Mouse (Mus musculus) stomach, embryonic 14.5 days (tissue): Measurements from ENCODE around the gene Map4k4. TPM values are rescaled to one million over a fixed set of nuclear protein-coding genes. Genes with fewer than 3 reads are reported as not detected.

Source experiments
- ATAC-seq: fragments of 200-750 bp; cut with Nextera tagmentation; 2 replicates; pipeline ENCODE4 v1.8.0; 2017; ENCODE audit warnings: low read depth, moderate TSS enrichment; ENCODE audit not compliant: insufficient number of reproducible peaks, insufficient read depth, low FRiP score
- H3K27ac ChIP-seq: fragments of 300-500 bp; sonication (generic); 2 replicates; pipeline ENCODE4 v1.5.1; 2014; ENCODE audit warnings: mild to moderate bottlenecking, low read length, moderate library complexity, mixed read lengths
- H3K27me3 ChIP-seq: fragments of 300-500 bp; sonication (generic); 2 replicates; pipeline ENCODE4 v1.6.1; 2014; ENCODE audit warnings: low read length, control low read depth, mixed read lengths; ENCODE audit not compliant: control insufficient read depth, insufficient read depth
- H3K36me3 ChIP-seq: fragments of 300-500 bp; sonication (generic); 2 replicates; pipeline ENCODE4 v1.6.1; 2014; ENCODE audit warnings: mild to moderate bottlenecking, control low read depth, low read length, moderate library complexity, mixed read lengths; ENCODE audit not compliant: control insufficient read depth, insufficient read depth
- H3K4me1 ChIP-seq: fragments of 300-500 bp; sonication (generic); 2 replicates; pipeline ENCODE4 v1.6.1; 2014; ENCODE audit warnings: low read length, control low read depth, mixed read lengths; ENCODE audit not compliant: control insufficient read depth, insufficient read depth
- H3K4me2 ChIP-seq: fragments of 300-500 bp; sonication (generic); replicated peaks from 2 replicates; pipeline ENCODE4 v1.6.1; 2014; ENCODE audit warnings: low read depth, low read length, control low read depth
- H3K4me3 ChIP-seq: fragments of 300-500 bp; sonication (generic); 2 replicates; pipeline ENCODE4 v1.5.1; 2014; ENCODE audit warnings: low read depth, low read length, control low read depth
- H3K9ac ChIP-seq: fragments of 300-500 bp; sonication (generic); replicated peaks from 2 replicates; pipeline ENCODE4 v1.6.1; 2014; ENCODE audit warnings: low read depth, mild to moderate bottlenecking, control low read depth, low read length, moderate library complexity, mixed read lengths
- H3K9me3 ChIP-seq: fragments of 300-500 bp; sonication (generic); 2 replicates; pipeline ENCODE4 v1.6.1; 2016; ENCODE audit warnings: low read depth, low read length, control low read depth; ENCODE audit not compliant: control insufficient read depth
- WGBS: fragments of 180-500 bp; shearing (Covaris S2); extraction: QIAGEN DNeasy Blood & Tissue Kit; methylation state at CpG from one replicate; pipeline ENCODE4 v1.1.7; 2014; 5-methylcytosine and 5-hydroxymethylcytosine counted together
- polyA plus RNA-seq: library from polyadenylated mRNA; unstranded; fragments of >200 nt; fragmentation: Nextera tagmentation; extraction: Ambion mirVana; gene quantifications from 2 replicates; pipeline ENCODE4 v1.2.1, GENCODE M21; 2014

Gene Map4k4
- polyA plus RNA-seq, 1 experiment from 2014 or later: 42.6 TPM

DNA sequence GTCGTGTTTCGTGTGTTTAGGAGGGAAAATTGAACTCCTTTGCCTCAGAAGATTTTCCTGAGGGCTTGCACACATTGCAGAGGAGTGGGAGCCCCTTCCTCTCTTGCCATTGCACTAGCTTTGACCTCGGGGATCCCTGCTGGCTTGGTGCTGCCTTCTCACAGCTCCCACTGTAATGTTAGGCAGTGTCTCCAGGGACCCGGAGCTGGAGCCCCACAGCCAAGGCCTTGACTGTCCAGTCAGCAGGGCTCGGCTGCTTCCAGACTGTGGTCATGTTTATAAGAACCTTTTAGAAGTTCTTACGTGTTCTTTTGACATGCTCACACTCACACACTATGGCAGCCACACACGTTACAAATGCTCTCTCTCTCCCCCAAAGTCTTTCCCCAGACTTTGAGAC is 93.2 kb downstream of the Map4k4 start:
- Histone ChIP-seq H3K4me1 (no peaks in the 10 kb centered on the region), H3K27ac (peak overlapping the region; percentile 6; the same call in 1 of the 2 replicates), H3K9me3 (no peaks in the 10 kb centered on the region), H3K4me2 (no peak overlapping the region), H3K36me3 (peaks cover 86% of the 10 kb centered on the region), H3K4me3 (no peak overlapping the region), H3K27me3 (no peaks in the 10 kb centered on the region), H3K9ac (no peak overlapping the region)
- ATAC-seq: no peak
- WGBS: 85% methylated on average over 7 of the region's 7 CpGs

DNA sequence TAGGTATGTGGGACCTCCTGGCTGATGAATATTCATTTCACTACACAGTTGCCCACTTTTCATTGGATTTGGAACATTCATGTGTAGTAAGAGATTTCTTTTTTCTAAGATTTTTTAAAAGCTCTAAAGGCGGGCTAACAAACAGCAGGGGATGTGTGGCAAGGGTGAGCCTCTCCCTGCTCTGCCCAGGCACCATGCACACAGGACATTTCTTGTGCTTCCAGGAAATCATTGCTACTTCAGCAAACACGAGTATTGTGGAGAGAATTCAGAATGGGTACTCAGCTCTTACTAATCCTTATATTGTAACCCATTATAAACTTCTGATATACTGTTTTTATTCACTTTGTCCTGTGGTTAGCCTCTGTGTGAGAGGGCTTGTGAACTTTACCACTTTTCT is 94.9 kb downstream of the Map4k4 start:
- Histone ChIP-seq H3K36me3 (peaks cover 81% of the 10 kb centered on the region), H3K27me3 (no peaks in the 10 kb centered on the region), H3K4me2 (no peak overlapping the region), H3K9ac (no peak overlapping the region), H3K9me3 (no peaks in the 10 kb centered on the region), H3K27ac (no peak overlapping the region), H3K4me1 (no peaks in the 10 kb centered on the region), H3K4me3 (no peak overlapping the region)
- no peak for ATAC-seq
- 90% methylated on average over 2 of the region's 2 CpGs for WGBS

GRCm38 (mm10) chr1:40000476-40000875 is 99.8 kb downstream of the Map4k4 start:
- no peak overlapping the region for H3K4me3 ChIP-seq
- no peak overlapping the region for H3K4me2 ChIP-seq
- H3K4me1 ChIP-seq: no peaks in the 10 kb centered on the region
- peaks cover 79% of the 10 kb centered on the region for H3K36me3 ChIP-seq
- ATAC-seq: no peak
- 77% methylated on average over 16 of the region's 16 CpGs for WGBS
- H3K9me3 ChIP-seq: no peaks in the 10 kb centered on the region
- H3K27ac ChIP-seq: no peak overlapping the region
- H3K9ac ChIP-seq: no peak overlapping the region
- no peaks in the 10 kb centered on the region for H3K27me3 ChIP-seq

- no peak for ATAC-seq
Observed at GRCm38 (mm10) chr1:40000899-40001298, 100.2 kb downstream of the Map4k4 start.

GRCm38 (mm10) chr1:40002129-40002727 is 101.5 kb downstream of the Map4k4 start:
- H3K9me3 ChIP-seq: no peaks in the 10 kb centered on the region
- no peak overlapping the region for H3K9ac ChIP-seq
- H3K27me3 ChIP-seq: no peaks in the 10 kb centered on the region
- WGBS: 73% methylated on average over 4 of the region's 4 CpGs
- H3K27ac ChIP-seq: no peak overlapping the region
- no peak overlapping the region for H3K4me3 ChIP-seq
- no peak overlapping the region for H3K4me2 ChIP-seq
- H3K4me1 ChIP-seq: no peaks in the 10 kb centered on the region
- peaks cover 80% of the 10 kb centered on the region for H3K36me3 ChIP-seq
- no peak for ATAC-seq

More at GRCm38 (mm10) chr1:40000899-40001298, 100.2 kb downstream of the Map4k4 start:
- Histone ChIP-seq H3K36me3 (peaks cover 79% of the 10 kb centered on the region), H3K27me3 (no peaks in the 10 kb centered on the region), H3K9me3 (no peaks in the 10 kb centered on the region), H3K27ac (no peak overlapping the region), H3K9ac (no peak overlapping the region), H3K4me1 (no peaks in the 10 kb centered on the region), H3K4me2 (no peak overlapping the region), H3K4me3 (no peak overlapping the region)
- 75% methylated on average over 5 of the region's 5 CpGs for WGBS

- Histone ChIP-seq H3K9me3 (no peaks in the 10 kb centered on the region), H3K4me2 (no peak overlapping the region), H3K36me3 (peaks cover 82% of the 10 kb centered on the region), H3K4me3 (no peak overlapping the region), H3K27ac (no peak overlapping the region), H3K27me3 (no peaks in the 10 kb centered on the region), H3K9ac (no peak overlapping the region), H3K4me1 (no peaks in the 10 kb centered on the region)
- WGBS: 94% methylated on average over 4 of the region's 4 CpGs
- 0 out of 2 replicates have a peak, but pooled peaks have one; percentile 10 for ATAC-seq
Observed at GRCm38 (mm10) chr1:40006043-40006651, 105.4 kb downstream of the Map4k4 start.

- peaks cover 85% of the 10 kb centered on the region for H3K36me3 ChIP-seq
Observed at GRCm38 (mm10) chr1:40007962-40008471, 107.3 kb downstream of the Map4k4 start.

GRCm38 (mm10) chr1:40012696-40013095 is 112.0 kb downstream of the Map4k4 start:
- H3K27me3 ChIP-seq: no peaks in the 10 kb centered on the region
- no peak overlapping the region for H3K27ac ChIP-seq
- H3K9me3 ChIP-seq: no peaks in the 10 kb centered on the region
- 93% methylated on average over 8 of the region's 8 CpGs for WGBS
- no peaks in the 10 kb centered on the region for H3K4me1 ChIP-seq
- no peak overlapping the region for H3K4me2 ChIP-seq
- no peak for ATAC-seq
- no peak overlapping the region for H3K9ac ChIP-seq
- H3K36me3 ChIP-seq: peaks cover 89% of the 10 kb centered on the region
- no peak overlapping the region for H3K4me3 ChIP-seq

More at GRCm38 (mm10) chr1:40007962-40008471, 107.3 kb downstream of the Map4k4 start:
- Histone ChIP-seq H3K9ac (no peak overlapping the region), H3K4me2 (no peak overlapping the region), H3K4me1 (no peaks in the 10 kb centered on the region), H3K27me3 (no peaks in the 10 kb centered on the region), H3K27ac (no peak overlapping the region), H3K4me3 (no peak overlapping the region), H3K9me3 (no peaks in the 10 kb centered on the region)
- no peak for ATAC-seq
- WGBS: 69% methylated on average over 17 of the region's 17 CpGs
